Mouse (Mus musculus) heart, embryonic 11.5 days (tissue): ENCODE data around the gene Cables2. TPM values are rescaled to one million over a fixed set of nuclear protein-coding genes. Genes with fewer than 3 reads are reported as not detected.

Experiments used
- ATAC-seq: fragments of 200-750 bp; cut with Nextera tagmentation; replicated peaks from 2 replicates; pipeline ENCODE4 v1.8.0; 2017; ENCODE audit warnings: moderate library complexity; ENCODE audit not compliant: insufficient number of reproducible peaks, low FRiP score, low TSS enrichment
- H3K27ac ChIP-seq: fragments of 300-500 bp; sonication (generic); 2 replicates; pipeline ENCODE4 v1.5.1; 2014; ENCODE audit warnings: mild to moderate bottlenecking, low read depth, low read length
- H3K27me3 ChIP-seq: fragments of 300-500 bp; sonication (generic); 2 replicates; pipeline ENCODE4 v1.6.1; 2014; ENCODE audit warnings: mild to moderate bottlenecking, low read length, mixed read lengths; ENCODE audit not compliant: control insufficient read depth, insufficient read depth
- H3K36me3 ChIP-seq: fragments of 300-500 bp; sonication (generic); 2 replicates; pipeline ENCODE4 v1.6.1; 2014; ENCODE audit warnings: mild to moderate bottlenecking, low read length, moderate library complexity, mixed read lengths; ENCODE audit not compliant: control insufficient read depth, insufficient read depth
- H3K4me1 ChIP-seq: fragments of 300-500 bp; sonication (generic); 2 replicates; pipeline ENCODE4 v1.6.1; 2014; ENCODE audit warnings: low read length; ENCODE audit not compliant: control insufficient read depth, insufficient read depth
- H3K4me2 ChIP-seq: fragments of 300-500 bp; sonication (generic); 2 replicates; pipeline ENCODE4 v1.6.1; 2014; ENCODE audit warnings: mild to moderate bottlenecking, moderate library complexity
- H3K4me3 ChIP-seq: fragments of 300-500 bp; sonication (generic); 2 replicates; pipeline ENCODE4 v1.5.1; 2014; ENCODE audit warnings: low read depth, low read length
- H3K9ac ChIP-seq: fragments of 300-500 bp; sonication (generic); 2 replicates; pipeline ENCODE4 v1.6.1; 2014; ENCODE audit warnings: mild to moderate bottlenecking, low read depth, low read length, moderate library complexity
- H3K9me3 ChIP-seq: fragments of 300-500 bp; sonication (generic); replicated peaks from 2 replicates; pipeline ENCODE4 v1.6.1; 2016; ENCODE audit warnings: low read length; ENCODE audit not compliant: control insufficient read depth
- WGBS: fragments of 180-500 bp; shearing (Covaris S2); extraction: QIAGEN DNeasy Blood & Tissue Kit; methylation state at CpG from one replicate; pipeline ENCODE4 v1.1.7; 2014; ENCODE audit not compliant: insufficient replicate concordance; 5-methylcytosine and 5-hydroxymethylcytosine counted together
- polyA plus RNA-seq: library from polyadenylated mRNA; unstranded; fragments of >200 nt; fragmentation: Nextera tagmentation; extraction: Ambion mirVana; gene quantifications from 2 replicates; pipeline ENCODE4 v1.2.1, GENCODE M21; 2014

Cables2 gene
- polyA plus RNA-seq, 1 experiment from 2014 or later, result 11.8 TPM

DNA sequence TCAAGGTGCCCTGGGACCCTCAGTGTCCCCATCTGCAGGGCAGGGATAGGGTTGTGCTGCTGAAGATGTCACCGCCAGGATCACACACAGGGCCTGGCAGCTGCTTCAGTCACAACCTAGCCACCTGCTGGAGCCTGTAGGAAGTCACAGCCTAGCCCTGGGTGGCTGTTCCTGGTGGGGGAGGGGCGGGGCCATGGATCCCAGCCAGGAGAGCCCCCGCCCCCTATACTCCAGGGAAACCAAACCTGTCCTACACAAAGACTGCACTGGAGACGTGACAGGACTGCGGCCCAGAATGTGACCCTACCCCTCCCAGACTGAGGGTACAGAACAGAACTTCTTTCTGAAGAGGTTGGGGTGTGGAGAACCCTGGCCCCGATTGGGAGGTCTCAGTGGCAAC is 51.0 kb downstream of the Cables2 start:
- H3K4me3 ChIP-seq, result no peak overlapping the region
- ATAC-seq, result no peak; the same call in 1 of the 2 replicates
- H3K4me2 ChIP-seq, result peak overlapping the region; percentile 1; the same call in 1 of the 2 replicates
- H3K4me1 ChIP-seq, result peaks cover 38% of the 10 kb centered on the region
- no peaks in the 10 kb centered on the region for H3K36me3 ChIP-seq
- H3K27ac ChIP-seq, result no peak overlapping the region
- H3K9me3 ChIP-seq, result no peaks in the 10 kb centered on the region
- WGBS, result 15% methylated on average over 6 of the region's 6 CpGs
- 0 out of 2 replicates have a peak overlapping the region, but pooled peaks have one; percentile 22 for H3K9ac ChIP-seq
- H3K27me3 ChIP-seq, result peaks cover 8% of the 10 kb centered on the region

DNA sequence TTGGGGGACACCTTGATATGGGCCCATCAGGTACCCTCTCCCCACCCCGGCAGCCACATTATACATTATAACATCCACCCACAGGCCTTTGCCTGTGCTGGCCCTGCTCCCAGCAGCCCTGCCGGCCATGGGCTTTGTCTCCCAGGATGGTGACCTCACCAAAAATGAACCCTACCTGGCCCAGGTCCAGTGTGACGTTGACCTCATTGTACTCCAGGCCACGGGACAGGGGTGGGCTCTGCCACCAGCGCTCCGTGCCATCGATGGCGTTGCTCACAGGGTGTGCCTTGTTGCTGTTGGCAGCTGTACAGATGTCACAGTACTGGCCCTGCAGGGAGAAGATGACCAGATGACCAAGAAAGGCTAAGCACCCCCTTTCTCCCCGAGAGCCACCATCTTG is 52.2 kb downstream of the Cables2 start:
- H3K4me3 ChIP-seq, result no peak overlapping the region
- H3K4me1 ChIP-seq, result peaks cover 37% of the 10 kb centered on the region
- H3K27ac ChIP-seq, result no peak overlapping the region
- no peak for ATAC-seq
- no peak overlapping the region for H3K4me2 ChIP-seq
- H3K36me3 ChIP-seq, result no peaks in the 10 kb centered on the region
- H3K9me3 ChIP-seq, result no peaks in the 10 kb centered on the region
- no peak overlapping the region for H3K9ac ChIP-seq
- WGBS, result 83% methylated on average over 9 of the region's 9 CpGs
- H3K27me3 ChIP-seq, result peaks cover 8% of the 10 kb centered on the region

DNA sequence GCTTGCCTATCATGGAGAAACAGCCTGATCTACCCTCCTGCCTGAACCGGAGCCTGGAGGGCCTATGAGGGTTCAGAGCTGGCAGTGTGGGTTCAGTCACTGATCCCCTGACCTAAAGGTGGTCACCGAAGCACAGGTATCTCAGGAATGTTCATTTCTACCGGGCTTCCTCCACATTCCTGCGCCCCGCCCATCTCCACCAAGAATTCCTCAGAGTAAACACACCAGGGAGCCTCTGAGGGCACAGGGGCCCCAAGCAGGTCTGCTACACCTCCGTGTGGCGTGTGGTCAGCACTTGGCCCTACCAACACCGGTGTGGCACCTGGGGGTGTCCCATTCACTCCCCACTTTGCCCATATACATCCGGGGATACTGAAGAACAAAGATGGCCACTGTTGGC is 53.1 kb downstream of the Cables2 start:
- peaks cover 4% of the 10 kb centered on the region; the same call in 1 of the 2 replicates for H3K27me3 ChIP-seq
- H3K9ac ChIP-seq, result no peak overlapping the region
- 60% methylated on average over 9 of the region's 9 CpGs for WGBS
- no peaks in the 10 kb centered on the region for H3K36me3 ChIP-seq
- peaks cover 44% of the 10 kb centered on the region for H3K4me1 ChIP-seq
- H3K9me3 ChIP-seq, result no peaks in the 10 kb centered on the region
- no peak for ATAC-seq
- no peak overlapping the region for H3K27ac ChIP-seq
- no peak overlapping the region for H3K4me2 ChIP-seq
- H3K4me3 ChIP-seq, result no peak overlapping the region

GRCm38 (mm10) chr2:180219145-180219943 is 54.0 kb downstream of the Cables2 start:
- H3K4me2 ChIP-seq, result no peak overlapping the region
- H3K9ac ChIP-seq, result no peak overlapping the region
- H3K36me3 ChIP-seq, result no peaks in the 10 kb centered on the region
- peaks cover 49% of the 10 kb centered on the region for H3K4me1 ChIP-seq
- peak overlapping the region; percentile 54; the same call in 1 of the 2 replicates for H3K27ac ChIP-seq
- no peak overlapping the region for H3K4me3 ChIP-seq
- 82% methylated on average over 15 of the region's 15 CpGs for WGBS
- H3K9me3 ChIP-seq, result no peaks in the 10 kb centered on the region
- no peak for ATAC-seq
- H3K27me3 ChIP-seq, result no peaks in the 10 kb centered on the region; the same call in 1 of the 2 replicates

GRCm38 (mm10) chr2:180218677-180219076 is 54.6 kb downstream of the Cables2 start:
- peak overlapping the region; percentile 54 for H3K27ac ChIP-seq
- WGBS, result 39% methylated on average over 5 of the region's 5 CpGs
- H3K27me3 ChIP-seq, result no peaks in the 10 kb centered on the region; the same call in 1 of the 2 replicates
- H3K36me3 ChIP-seq, result no peaks in the 10 kb centered on the region
- no peaks in the 10 kb centered on the region for H3K9me3 ChIP-seq
- peaks cover 50% of the 10 kb centered on the region for H3K4me1 ChIP-seq
- H3K9ac ChIP-seq, result no peak overlapping the region
- no peak overlapping the region for H3K4me2 ChIP-seq
- no peak for ATAC-seq
- no peak overlapping the region for H3K4me3 ChIP-seq

GRCm38 (mm10) chr2:180218241-180218640 is 55.1 kb downstream of the Cables2 start:
- no peak for ATAC-seq
- 56% methylated on average over 3 of the region's 3 CpGs for WGBS
- no peak overlapping the region for H3K9ac ChIP-seq
- no peaks in the 10 kb centered on the region for H3K9me3 ChIP-seq
- no peaks in the 10 kb centered on the region; the same call in 1 of the 2 replicates for H3K27me3 ChIP-seq
- H3K4me1 ChIP-seq, result peaks cover 50% of the 10 kb centered on the region
- no peak overlapping the region for H3K4me2 ChIP-seq
- no peaks in the 10 kb centered on the region for H3K36me3 ChIP-seq
- H3K4me3 ChIP-seq, result no peak overlapping the region
- H3K27ac ChIP-seq, result peak overlapping the region; percentile 54; the same call in 1 of the 2 replicates

GRCm38 (mm10) chr2:180217587-180217986 is 55.7 kb downstream of the Cables2 start:
- H3K4me3 ChIP-seq, result no peak overlapping the region
- no peak overlapping the region for H3K27ac ChIP-seq
- 85% methylated on average over 8 of the region's 8 CpGs for WGBS
- no peak overlapping the region for H3K9ac ChIP-seq
- no peak for ATAC-seq
- no peak overlapping the region for H3K4me2 ChIP-seq
- H3K4me1 ChIP-seq, result peaks cover 46% of the 10 kb centered on the region
- H3K27me3 ChIP-seq, result no peaks in the 10 kb centered on the region
- H3K9me3 ChIP-seq, result no peaks in the 10 kb centered on the region
- H3K36me3 ChIP-seq, result no peaks in the 10 kb centered on the region

GRCm38 (mm10) chr2:180216921-180217320 is 56.4 kb downstream of the Cables2 start:
- no peak overlapping the region for H3K9ac ChIP-seq
- no peak overlapping the region for H3K27ac ChIP-seq
- H3K9me3 ChIP-seq, result peaks cover 2% of the 10 kb centered on the region; the same call in 1 of the 2 replicates
- 51% methylated on average over 5 of the region's 5 CpGs for WGBS
- peaks cover 39% of the 10 kb centered on the region for H3K4me1 ChIP-seq
- no peak for ATAC-seq
- H3K36me3 ChIP-seq, result no peaks in the 10 kb centered on the region
- no peak overlapping the region for H3K4me2 ChIP-seq
- no peak overlapping the region for H3K4me3 ChIP-seq
- H3K27me3 ChIP-seq, result no peaks in the 10 kb centered on the region
